Mouse (Mus musculus): ENCODE measurements around the gene Zfp976. TPM values are rescaled to one million over a fixed set of nuclear protein-coding genes. Genes with fewer than 3 reads are reported as not detected.
A peak's percentile ranks its signal among the peaks of the same experiment; 100 is the strongest.
"Not testable (repeated sequence)": the region's sequence is repeated elsewhere in the genome, so short reads cannot be mapped to it uniquely, and the experiment has no call there.

The Zfp976 gene
- 2.5 and 2.6 TPM in 2 replicates for polyA plus RNA-seq (2015; fragmentation: Nextera tagmentation; extraction: Ambion mirVana)

DNA sequence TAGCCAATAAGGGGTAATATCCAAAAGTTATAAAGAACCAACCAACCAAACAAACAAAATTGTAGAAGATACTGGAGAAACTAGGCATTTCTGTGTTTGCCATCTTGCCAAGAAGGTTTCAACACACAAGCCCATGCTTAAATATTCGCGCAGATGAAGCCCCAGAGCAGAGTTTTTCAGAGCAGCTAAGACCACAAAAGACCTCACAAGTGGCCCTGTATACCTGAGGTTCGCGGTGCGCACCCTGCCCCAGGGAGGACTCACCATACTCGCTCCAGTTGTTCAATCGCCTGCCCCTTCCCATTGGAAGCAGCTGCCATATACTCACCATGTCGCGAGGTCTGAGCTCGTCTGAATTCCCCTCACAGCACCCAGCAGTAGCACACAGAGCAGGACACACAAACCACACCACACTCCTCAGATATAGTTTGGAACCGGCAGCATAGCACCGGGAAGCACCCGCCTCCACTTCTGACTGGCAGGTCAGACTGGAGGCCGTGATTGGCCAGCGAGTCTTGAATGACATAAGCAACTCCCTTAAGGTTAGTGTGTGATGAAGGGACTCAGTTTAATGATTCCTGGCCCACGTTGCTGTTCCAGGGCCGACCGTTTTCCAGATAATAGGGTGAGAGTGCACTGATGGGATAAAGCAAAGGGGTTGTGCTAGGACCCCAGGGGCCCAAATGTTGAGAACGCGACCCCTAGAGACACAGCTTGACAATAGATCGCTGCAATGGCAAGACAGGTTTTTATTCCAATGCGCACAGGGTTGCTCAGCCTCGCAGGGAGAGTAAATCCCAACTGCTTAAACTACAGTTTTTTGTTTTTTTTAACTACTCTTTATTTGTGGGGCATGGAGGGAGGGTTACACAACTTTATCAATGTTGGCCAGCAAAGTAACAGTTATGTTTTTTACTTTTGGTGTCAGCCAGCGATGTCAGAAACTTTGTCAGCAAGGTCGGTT, at the start of gene Zfp976:
Gene Zfp976 (minus strand): TSS at position 437 of the 964 bp plus-strand sequence.
- ATAC-seq (ENCODE audit: low FRiP score, low read depth), result peak; percentile 99
- H3K36me3 ChIP-seq; H3K4me1 ChIP-seq (replicated peaks); H3K9me3 ChIP-seq; H3K27me3 ChIP-seq: not testable (repeated sequence)
- peak within 1 kb of the TSS; percentile 58 for H3K4me2 ChIP-seq
- H3K4me3 ChIP-seq, result peak within 1 kb of the TSS; percentile 44
- H3K27ac ChIP-seq (replicated peaks), result 0 out of 2 replicates have a peak within 1 kb of the TSS, but pooled peaks have one; percentile 42
- H3K9ac ChIP-seq, result peak within 1 kb of the TSS; percentile 43
- WGBS, result 3% methylated on average over 25 of the region's 25 CpGs

DNA sequence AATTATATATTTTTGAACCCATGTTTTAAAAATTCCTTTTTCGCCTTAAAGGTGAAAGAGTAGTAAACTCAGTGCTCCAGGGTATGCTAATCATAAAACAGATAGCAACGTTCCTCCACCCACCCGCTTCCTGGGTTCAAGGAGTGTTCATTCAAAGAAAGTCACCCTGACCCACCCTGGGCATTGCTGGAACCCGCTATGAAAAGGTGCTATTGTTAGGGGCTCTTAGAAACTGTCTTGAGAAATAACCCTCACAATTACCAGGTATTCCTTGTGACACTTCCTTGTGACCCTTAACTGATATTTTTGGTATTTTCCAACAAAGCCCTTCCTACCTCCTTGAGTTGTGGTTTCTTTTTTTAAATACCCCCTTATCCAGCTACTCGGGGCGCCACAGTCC, 37.7 kb upstream of the Zfp976 start:
- not testable (repeated sequence) for ATAC-seq (ENCODE audit: low FRiP score, low read depth); H3K36me3 ChIP-seq
- WGBS, result 95% methylated on average over 6 of the region's 6 CpGs

DNA sequence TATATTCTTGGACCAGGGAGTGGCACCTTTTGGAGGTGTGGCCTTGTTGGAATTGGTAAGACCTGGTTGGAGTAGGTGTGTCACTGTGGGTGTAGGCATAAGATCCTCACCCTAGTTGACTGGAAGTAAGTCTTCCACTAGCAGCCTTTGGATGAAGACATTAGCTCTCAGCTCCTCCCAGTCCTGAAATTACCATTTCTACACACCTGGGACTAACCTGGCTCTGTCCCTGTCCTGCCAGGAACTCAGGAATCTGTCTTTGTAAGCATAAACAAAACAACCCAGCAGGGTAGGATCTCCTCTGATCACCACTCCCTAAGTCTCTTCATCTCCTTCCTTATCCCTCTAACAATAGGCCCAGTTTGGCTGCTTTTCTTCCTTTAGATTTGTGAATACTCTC, 37.3 kb upstream of the Zfp976 start:
- H3K36me3 ChIP-seq; ATAC-seq (ENCODE audit: low FRiP score, low read depth); H3K4me3 ChIP-seq; H3K9ac ChIP-seq; H3K27ac ChIP-seq (replicated peaks); H3K4me1 ChIP-seq (replicated peaks); H3K27me3 ChIP-seq; H3K4me2 ChIP-seq: not testable (repeated sequence)
- peaks cover 23% of the 10 kb centered on the region for H3K9me3 ChIP-seq

More for the DNA sequence above, 37.7 kb upstream of the Zfp976 start:
- H3K9me3 ChIP-seq, result peaks cover 23% of the 10 kb centered on the region
- H3K4me3 ChIP-seq; H3K27ac ChIP-seq (replicated peaks); H3K27me3 ChIP-seq; H3K4me1 ChIP-seq (replicated peaks); H3K9ac ChIP-seq; H3K4me2 ChIP-seq: not testable (repeated sequence)

DNA sequence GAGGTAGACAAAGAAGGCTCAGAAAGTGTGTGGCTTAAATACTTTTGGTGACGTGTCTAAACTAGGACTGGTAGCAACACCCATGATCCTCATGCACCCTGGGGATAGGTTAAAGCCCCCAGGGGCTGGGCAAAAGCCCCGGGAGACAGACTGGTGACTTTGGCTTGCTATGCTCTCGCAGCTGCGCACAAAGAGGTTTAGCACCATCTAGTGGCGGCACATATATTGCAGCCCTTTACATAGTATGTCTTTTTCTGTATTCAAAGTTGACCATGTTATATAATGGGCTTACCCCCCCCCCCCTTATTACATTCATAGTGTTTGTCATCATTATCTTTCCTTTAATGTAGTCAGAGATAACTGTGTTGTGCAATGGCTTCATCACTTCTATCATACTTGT, 17.8 kb upstream of the Zfp976 start:
- H3K4me2 ChIP-seq; H3K9ac ChIP-seq; H3K27me3 ChIP-seq; H3K27ac ChIP-seq (replicated peaks); H3K4me3 ChIP-seq; H3K4me1 ChIP-seq (replicated peaks); ATAC-seq (ENCODE audit: low FRiP score, low read depth): not testable (repeated sequence)
- Histone ChIP-seq H3K9me3 (peaks cover 17% of the 10 kb centered on the region), H3K36me3 (peaks cover 30% of the 10 kb centered on the region)
- WGBS, result 69% methylated on average over 5 of the region's 5 CpGs

DNA sequence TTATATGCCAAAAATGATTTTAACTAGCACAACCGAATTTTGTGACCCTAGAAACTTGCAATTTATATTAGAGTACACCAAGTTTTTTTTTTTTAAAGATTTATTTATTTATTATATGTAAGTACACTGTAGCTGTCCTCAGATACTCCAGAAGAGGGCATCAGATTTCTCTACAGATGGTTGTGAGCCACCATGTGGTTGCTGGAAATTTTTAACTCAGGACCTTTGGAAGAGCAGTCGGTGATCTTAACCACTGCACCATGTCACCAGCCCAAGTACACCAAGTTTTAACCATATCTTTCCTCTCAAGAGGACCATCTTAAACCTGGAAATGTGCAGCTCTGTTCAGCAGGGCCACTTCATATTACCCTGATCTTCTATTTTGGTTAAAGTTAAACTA, 12.8 kb upstream of the Zfp976 start:
- not testable (repeated sequence) for H3K4me2 ChIP-seq

DNA sequence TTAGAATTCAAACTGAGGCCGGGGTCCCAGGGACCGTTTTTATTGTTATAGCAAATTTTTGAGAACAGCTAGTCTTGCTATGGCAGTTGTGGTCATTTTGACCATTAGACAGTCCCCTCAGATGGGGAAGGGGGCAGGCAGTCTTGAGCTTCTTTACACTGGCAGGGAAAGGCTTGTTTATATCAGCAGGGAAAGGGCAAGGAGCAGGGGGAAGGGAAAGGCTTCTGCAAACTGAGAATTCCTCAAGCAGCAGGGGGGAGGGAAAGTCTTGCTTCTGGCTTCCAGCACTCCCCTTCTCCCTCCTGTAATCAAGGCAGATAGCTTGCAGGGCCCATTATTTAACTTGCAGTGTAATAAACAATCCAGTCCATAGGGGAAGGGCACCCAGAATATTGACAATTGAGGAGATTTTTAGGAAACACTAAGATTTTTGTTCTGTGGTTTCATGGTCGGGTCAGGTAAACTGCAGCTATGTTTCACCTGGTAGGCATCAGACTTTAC, 782 bp upstream of the Zfp976 start:
- H3K9ac ChIP-seq; H3K9me3 ChIP-seq; H3K27ac ChIP-seq (replicated peaks); H3K4me1 ChIP-seq (replicated peaks); ATAC-seq (ENCODE audit: low FRiP score, low read depth); H3K27me3 ChIP-seq; H3K36me3 ChIP-seq: not testable (repeated sequence)
- peak overlapping the region; percentile 58 for H3K4me2 ChIP-seq
- peak overlapping the region; percentile 44 for H3K4me3 ChIP-seq
- WGBS, result 22% methylated on average over 3 of the region's 3 CpGs

More for the DNA sequence above, 12.8 kb upstream of the Zfp976 start:
- H3K4me3 ChIP-seq; H3K27me3 ChIP-seq; H3K9ac ChIP-seq; H3K36me3 ChIP-seq; H3K4me1 ChIP-seq (replicated peaks); H3K9me3 ChIP-seq; H3K27ac ChIP-seq (replicated peaks); ATAC-seq (ENCODE audit: low FRiP score, low read depth): not testable (repeated sequence)
- WGBS, result 73% methylated on average over 2 of the region's 2 CpGs

DNA sequence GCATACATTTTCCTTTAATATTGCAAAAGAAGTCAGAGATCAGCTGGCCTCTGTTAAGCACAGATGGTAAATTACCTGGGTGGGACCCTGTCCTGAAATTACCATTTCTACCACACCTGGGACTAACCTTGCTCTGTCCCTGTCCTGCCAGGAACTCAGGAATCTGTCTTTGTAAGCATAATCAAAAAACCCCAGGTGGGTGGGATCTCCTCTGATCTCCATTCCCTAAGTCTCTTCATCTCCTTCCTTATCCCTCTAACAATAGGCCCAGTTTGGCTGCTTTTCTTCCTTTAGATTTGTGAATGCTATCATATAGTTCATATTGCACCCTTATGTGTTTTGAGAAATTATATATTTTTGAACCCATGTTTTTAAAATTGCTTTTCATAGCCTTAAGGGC, 11.4 kb downstream of the Zfp976 start:
- H3K27ac ChIP-seq (replicated peaks); H3K9ac ChIP-seq; H3K36me3 ChIP-seq; H3K27me3 ChIP-seq; H3K4me2 ChIP-seq; H3K9me3 ChIP-seq; H3K4me1 ChIP-seq (replicated peaks); ATAC-seq (ENCODE audit: low FRiP score, low read depth); H3K4me3 ChIP-seq: not testable (repeated sequence)

DNA sequence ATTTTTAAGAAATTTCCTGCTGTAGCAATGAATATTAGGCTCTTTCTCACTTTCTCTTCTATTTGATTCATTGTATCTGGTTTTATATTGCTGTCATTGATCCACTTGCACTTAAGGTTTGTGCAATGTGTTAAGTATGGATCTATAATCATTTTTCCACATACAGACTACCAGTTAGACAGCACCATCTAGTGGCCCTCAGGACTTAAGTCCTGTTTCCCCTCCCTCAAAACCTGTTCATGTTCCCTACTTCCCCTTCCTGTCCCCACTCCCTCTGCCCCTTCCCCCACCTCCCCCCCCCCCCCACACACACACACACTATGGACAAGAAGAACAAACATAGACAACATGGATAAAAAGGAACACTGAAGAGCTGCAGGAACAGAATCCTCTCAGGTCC, 46.7 kb downstream of the Zfp976 start:
- not testable (repeated sequence) for H3K36me3 ChIP-seq; H3K27ac ChIP-seq (replicated peaks); H3K27me3 ChIP-seq; H3K4me3 ChIP-seq; H3K4me1 ChIP-seq (replicated peaks); H3K9ac ChIP-seq; ATAC-seq (ENCODE audit: low FRiP score, low read depth); H3K4me2 ChIP-seq
- peaks cover 26% of the 10 kb centered on the region for H3K9me3 ChIP-seq

DNA sequence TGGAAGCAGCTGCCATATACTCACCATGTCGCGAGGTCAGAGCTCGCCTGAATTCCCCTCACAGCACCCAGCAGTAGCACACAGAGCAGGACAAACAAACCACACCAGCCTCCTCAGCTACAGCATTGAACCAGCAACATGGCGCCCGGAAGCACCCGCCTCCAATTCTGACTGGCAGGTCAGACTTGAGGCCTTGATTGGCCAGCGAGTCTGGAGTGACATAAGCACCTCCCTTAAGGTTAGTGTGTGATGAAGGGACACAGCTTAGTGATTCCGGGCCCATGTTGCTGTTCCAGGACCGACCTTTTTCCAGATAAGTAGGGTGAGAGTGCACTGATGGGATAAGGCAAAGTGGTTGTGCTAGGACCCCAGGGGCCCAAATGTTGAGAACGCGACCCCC, 50.0 kb downstream of the Zfp976 start, which contains the start of gene Zfp977:
Gene Zfp977 (minus strand): TSS at position 135 of the 400 bp plus-strand sequence.
- WGBS, result 88% methylated on average over 11 of the region's 11 CpGs
- not testable (repeated sequence) for H3K4me2 ChIP-seq; ATAC-seq (ENCODE audit: low FRiP score, low read depth); H3K36me3 ChIP-seq; H3K4me3 ChIP-seq; H3K9ac ChIP-seq; H3K4me1 ChIP-seq (replicated peaks); H3K27ac ChIP-seq (replicated peaks); H3K27me3 ChIP-seq
- peaks cover 34% of the 10 kb centered on the region for H3K9me3 ChIP-seq

DNA sequence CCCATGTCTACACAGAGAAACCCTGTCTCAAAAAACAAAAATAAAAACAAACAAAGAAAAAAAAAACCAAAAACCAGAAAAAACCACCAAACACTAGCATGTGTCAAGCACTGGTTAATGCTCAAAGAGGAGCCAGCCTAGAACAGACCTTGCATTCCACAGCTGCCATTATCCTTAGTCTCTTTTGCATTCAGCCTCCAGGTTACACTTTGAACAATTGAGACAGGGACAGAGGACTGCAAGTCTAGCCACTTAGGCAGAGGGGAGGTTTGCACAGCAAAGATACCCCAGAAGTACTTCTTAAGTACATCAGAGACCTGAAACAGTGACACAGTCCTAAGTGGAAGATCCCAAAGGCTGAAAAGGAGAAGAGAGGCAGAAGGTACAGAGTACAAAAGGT, 51.1 kb downstream of the Zfp976 start:
- H3K9me3 ChIP-seq, result peaks cover 40% of the 10 kb centered on the region
- H3K9ac ChIP-seq; H3K4me1 ChIP-seq (replicated peaks); H3K4me2 ChIP-seq; H3K36me3 ChIP-seq; H3K4me3 ChIP-seq; H3K27me3 ChIP-seq; ATAC-seq (ENCODE audit: low FRiP score, low read depth); H3K27ac ChIP-seq (replicated peaks): not testable (repeated sequence)

DNA sequence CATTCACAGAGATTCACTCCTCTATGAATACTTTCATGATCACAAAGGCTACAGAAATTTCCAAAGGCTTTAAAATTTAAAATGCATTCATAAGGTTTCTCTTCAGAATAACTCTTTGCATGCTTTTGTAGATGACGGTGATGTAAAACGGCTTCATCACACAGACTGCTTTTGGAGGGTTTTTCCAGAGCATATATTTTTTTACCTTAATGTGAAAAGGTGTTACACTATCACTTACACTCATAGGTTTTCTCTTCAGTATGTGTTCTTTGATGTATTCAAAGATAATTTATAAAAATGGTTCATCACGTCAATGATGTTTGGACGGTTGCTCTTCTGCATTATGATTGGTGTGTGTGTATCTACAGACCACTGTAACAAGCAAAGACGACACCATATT, 63.9 kb downstream of the Zfp976 start, which contains the start of gene Gm21028:
Gene Gm21028 (minus strand): TSS at position 101 of the 400 bp plus-strand sequence.
- no peak for ATAC-seq (ENCODE audit: low FRiP score, low read depth)
- H3K4me2 ChIP-seq, result no peak within 1 kb of the TSS
- 95% methylated on average over 5 of the region's 5 CpGs for WGBS
- peaks cover 59% of the 10 kb centered on the region for H3K9me3 ChIP-seq
- H3K4me1 ChIP-seq (replicated peaks), result no peaks in the 10 kb centered on the region
- H3K9ac ChIP-seq, result no peak within 1 kb of the TSS
- H3K27ac ChIP-seq (replicated peaks), result no peak within 1 kb of the TSS
- peaks cover 15% of the 10 kb centered on the region for H3K36me3 ChIP-seq
- no peak within 1 kb of the TSS for H3K4me3 ChIP-seq
- H3K27me3 ChIP-seq, result no peaks in the 10 kb centered on the region

Data from hindbrain, embryonic 15.5 days (tissue).